Mouse (Mus musculus) heart, adult 2 months (tissue): Measurements from ENCODE around the gene Vdac1.

Source experiments
- CTCF ChIP-seq: fragments of 200-600 bp; IDR thresholded peaks from 2 replicates; pipeline ENCODE4 v1.8.1; 2022; ENCODE audit warnings: antibody characterized with exemption, mild to moderate bottlenecking, moderate library complexity
- POLR2A ChIP-seq: fragments of 200-500 bp; IDR thresholded peaks from 2 replicates; pipeline ENCODE4 v1.6.1; 2011; ENCODE audit warnings: mild to moderate bottlenecking, low read depth, low read length, control low read depth; ENCODE audit not compliant: insufficient read depth

DNA sequence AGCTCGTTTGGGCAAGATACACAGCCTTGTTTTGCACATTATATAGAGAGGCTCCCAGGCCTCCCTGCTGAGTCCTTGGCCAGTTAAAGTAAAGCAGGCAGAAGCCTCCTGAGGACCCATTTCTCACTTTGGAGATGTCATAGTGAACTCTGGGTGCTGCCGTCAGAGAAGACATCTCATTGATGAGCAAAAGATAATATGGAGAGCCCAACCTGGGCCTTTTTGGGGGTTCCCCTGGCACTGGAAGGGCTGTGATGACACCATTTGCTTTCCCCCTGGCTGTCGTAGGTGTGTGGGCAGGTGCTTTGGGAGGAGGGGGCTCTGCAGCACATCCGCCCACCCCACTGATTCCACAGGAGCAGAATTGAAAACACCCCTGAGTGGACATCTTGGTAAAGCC, 18.4 kb upstream of the Vdac1 start:
- TF ChIP-seq POLR2A (no peak), CTCF (no peak)
